Mouse (Mus musculus): ENCODE measurements around the gene Tedc2.

Tedc2 gene

DNA sequence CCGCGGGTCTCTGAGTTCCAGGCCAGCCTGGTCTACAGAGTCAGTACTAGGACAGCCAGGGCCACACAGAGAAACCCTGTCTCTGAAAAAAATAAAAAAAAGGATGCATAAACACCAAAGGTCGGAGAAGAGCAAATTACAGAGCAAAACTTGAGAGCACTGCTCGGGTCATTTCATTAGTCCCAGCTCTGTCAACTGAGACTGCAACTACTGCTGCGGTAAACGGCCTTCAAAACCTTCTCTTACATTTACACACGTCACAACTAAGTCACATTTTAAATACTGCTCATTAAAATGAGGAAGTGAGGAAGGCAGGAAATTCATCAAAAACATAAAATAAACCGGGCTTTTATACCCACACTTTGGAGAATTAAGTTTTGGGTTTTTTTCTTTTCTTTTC, 27.8 kb downstream of the Tedc2 start:
- no peak for DNase-seq

DNA sequence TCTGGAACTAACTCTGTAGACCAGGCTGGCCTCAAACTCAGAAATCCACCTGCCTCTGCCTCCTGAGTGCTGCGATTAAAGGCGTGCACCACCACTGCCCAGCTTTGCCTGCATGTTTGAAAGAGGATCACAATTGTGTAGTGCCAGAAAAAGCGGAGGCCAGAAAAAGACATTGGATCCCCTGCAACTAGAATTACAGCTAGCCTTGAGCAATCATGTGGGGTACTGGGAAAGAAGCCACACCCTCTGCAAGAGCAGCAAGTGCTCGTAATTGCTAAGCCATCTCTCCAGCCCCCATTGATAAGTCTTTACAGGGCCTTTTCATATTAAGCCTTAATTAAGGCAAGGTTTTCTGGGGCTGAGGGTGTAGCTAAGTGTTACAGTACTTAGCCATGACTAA, 29.2 kb downstream of the Tedc2 start:
- no peak for DNase-seq

DNA sequence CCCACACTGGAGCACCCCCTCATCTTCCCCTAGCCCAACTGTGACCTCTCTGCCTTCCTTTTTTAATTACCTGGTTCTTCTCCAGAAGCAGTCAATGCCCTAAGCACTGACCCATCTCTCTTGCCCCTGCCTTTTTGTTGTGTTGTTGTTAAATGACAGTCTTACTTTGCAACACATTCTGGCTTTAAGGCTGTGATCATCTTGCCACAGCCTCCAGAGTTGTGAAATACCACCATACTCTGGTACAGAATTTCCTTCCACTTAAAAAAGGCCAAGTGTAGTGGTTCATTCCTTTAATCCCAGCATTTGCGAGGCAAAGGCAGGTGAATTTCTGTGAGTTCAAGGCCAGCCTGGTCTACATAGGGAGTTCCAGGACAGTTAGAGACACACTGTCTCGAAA, 29.7 kb downstream of the Tedc2 start:
- no peak for DNase-seq

DNA sequence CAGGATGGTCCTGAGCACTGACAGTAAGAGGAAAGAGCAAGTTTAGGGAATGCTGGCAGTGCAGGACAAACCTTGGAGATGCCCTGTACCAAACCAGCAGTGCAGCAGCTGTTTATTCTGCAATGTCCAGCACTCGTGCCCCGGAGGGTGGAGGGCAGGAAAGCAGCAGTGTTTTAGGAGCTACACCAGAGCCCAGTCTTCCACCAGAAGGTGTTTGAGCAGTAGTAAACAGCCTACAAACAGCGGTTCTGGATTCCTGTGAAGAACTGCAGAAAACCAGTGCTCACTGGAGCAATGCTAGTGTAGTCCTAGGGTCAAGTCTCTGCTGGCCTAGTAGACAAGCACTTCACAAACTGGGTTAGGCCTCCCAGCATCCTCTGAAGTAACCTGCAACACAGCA, 46.4 kb downstream of the Tedc2 start:
- no peak for DNase-seq

DNA sequence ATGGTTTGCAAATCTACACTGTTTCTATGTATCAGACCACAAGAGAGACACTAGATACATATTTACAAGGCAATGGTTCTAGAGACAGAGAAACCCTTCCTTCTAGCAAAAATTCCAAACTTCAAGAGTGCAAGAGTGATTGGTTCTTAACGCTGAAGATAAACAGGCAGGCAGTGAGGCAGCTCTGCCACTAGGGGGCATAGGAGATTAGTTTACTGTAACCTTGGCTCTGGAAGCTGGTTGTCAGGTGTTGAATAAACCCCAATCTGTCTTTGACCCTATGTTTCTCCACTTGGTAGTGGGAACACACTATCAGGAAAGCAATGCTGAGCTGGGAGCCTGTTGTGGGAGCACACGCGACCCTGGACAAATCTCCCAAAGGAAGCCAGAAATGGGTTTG, 47.2 kb downstream of the Tedc2 start:
- no peak for DNase-seq

DNA sequence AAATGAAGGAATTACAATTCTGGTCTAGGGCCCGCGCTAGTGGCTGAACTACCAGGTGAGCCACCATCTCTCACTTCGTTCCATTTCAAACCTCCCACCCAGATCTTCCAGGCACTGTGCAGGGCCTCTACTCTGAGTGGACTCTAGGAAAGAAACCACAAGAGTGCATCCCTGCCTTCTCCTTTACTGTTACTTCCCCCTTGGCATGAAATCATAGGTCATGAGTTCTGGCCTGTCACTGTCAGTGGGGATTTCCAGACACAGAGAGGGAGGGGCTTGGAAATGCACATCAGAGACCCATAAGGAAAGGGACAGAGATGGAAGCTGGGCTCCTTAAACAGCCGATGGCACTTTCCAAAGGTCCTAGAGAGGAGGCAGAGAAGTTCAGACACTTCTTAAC, 48.9 kb downstream of the Tedc2 start:
- peak; percentile 95 for DNase-seq

DNA sequence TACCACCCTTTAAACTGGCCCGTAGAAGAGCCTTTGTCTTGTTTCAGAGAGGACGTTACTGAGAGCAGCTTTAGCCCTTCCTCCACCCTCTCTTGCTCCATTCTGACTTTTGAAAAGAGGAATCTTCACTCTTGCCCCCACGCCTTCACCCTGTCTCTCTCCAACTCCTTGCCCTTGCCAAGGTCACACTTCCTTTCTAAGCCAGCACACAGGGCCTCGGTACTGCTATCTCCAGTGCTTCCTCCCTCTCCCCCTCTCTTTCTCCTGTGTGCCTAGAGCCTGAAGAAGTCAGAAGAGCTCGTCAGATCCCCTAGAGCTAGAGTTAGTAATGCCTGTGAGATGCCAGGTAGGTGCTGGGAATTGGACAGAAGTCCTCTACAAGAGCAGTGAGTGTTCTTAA, 49.9 kb downstream of the Tedc2 start:
- DNase-seq: peak; percentile 94

DNA sequence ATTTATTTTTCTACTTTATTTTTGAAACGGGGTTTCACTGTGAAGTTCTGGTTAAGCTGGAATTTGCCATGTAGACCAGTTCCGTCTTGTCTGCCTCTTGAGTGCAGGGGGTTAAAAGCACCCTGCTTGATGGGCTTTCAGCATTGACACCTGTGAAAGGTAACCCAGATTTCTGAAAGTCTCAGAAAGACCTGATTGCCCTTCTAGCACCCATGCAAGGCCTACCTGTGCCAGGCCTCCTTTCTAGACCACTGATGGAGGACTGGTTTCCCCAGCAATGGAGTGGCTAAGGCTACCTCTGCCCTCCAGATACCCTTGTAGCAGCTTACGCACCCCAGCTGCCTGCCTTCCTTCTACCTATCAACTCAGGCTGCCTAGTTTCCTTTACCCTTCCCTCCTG, 50.5 kb downstream of the Tedc2 start:
- peak; percentile 91 for DNase-seq

DNA sequence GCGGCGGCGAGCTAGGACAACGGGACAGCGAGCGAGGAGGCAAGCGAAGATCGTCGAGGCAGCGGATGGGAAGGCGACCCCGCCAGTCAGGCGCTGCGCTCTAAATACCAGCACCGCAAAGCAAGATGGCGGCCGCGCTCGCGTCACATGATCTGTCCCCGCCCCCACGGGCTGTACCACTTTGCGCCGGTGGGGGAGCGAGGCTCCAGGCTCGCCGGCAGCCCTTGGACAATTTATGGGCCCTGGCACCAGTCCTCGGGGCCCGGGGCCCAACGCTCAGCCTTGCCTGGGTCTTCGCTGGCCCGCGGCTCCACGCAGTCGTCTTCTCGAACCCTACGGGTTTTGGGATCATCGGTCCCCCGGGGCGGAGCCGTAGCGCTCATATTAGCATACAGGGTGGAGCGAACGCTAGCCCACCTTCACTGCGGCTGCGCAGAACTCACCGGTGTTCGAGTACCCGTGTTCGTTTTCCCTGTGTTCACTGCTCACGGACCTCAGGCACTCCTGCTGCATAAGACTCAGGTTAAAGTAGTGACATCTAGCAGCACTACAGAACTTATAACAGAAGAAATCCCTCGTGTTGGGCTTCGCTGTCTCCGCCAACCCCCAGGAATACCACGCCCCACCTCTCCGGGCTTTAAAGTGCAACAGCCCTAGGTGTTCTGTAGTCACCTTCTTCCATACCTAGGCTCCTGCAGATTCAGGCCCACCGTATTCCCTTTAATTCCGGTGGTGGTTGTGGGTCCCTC, 51.2 kb downstream of the Tedc2 start, which contains the start of gene Atp6v0c:
Atp6v0c (minus strand) TSS at position 386 of the 749 bp plus-strand sequence.
- peak; percentile 100 for DNase-seq

DNA sequence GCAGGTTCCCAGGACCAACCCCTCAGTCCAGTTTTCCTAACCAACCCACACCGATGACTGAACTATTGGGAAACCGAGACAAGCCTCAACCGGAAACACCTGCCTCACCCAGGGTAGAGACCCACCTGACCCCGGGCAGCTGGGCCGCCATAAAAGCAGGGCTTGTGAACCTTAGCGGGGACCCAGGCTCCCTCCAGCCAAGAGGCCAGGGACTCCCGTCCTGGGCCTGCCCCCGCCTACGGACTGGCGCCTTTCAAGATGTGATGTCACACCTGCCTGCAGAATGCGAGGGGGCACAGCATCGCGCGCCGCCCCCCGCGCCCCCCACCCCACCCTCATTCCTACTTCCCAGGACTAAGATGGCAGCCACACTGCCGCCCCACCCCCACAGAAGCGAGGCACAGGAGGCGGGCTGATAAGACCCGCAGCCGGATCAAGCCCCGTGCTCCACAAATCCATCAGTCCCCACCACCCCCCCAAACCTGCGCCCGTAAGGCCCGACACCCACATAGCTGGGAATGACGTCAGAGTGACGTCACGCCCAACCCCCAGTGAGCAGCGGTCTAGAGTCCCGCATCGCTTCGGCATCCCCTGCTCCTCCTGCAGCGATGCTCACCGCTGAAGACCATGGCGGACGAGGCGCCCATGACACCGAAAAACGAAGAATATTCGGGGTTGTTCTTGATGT, 51.9 kb downstream of the Tedc2 start:
- peak; percentile 98 for DNase-seq

DNA sequence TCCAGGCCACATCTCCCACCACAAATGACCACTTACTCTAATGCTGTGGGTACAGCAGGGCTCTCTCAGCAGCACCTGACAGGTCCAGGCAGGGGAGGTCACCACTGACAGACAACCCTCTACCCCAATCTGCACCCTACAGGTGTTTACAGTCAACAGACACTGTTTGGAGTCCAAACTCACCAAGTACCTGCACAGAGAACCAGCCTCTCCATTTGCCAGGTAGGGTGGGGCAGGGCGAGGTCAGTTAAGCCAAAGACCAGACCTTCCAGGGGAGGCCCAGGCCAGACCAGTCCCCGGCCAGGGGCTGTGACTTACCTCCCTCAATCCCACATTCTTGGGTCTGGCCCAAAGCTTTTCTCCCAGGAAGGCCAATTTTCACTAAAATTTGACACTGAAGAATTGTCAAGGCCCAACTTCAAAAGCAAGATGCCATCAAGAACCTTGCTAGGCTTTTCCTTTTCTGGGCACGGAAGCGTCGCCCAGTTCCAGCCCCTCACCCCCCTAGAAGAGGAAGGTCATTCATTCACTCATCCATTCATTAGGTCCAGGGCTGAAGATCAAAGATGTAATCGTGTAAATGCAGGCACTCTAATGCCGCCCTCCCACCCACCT, 52.7 kb downstream of the Tedc2 start:
- DNase-seq: peak; percentile 93

DNA sequence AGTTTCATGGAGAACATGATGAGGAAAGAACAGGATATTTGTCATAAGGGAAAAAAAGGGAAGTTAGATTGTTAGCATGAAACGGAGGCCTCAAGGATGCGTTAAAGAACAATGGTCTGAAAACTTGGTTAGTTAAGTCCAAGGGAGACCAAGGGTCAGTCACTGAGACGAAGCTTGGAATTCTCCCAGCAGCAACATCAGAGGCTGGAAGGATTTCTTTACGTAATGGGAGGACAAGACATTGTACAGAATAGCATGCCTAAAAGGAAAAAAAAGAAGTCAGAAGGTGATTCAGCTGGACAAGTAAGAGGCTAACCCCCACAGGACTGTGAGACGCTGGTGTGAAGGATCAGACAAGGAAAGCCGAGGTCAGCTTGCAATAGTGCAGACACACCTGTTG, 53.5 kb downstream of the Tedc2 start:
- DNase-seq: no peak
